Mouse (Mus musculus) layer of hippocampus, postnatal 36 days (tissue): ENCODE results near the gene Tm4sf4. TPM values are rescaled to one million over a fixed set of nuclear protein-coding genes. Genes with fewer than 3 reads are reported as not detected.
A peak's percentile ranks its signal among the peaks of the same experiment; 100 is the strongest.

Experiments
- DNase-seq, 2 experiments: peaks; one replicate each; pipeline ENCODE4 v3.0.0; 2022
- total RNA-seq, 2 experiments: library from RNA; stranded (reverse); gene quantifications; 2 replicates each; pipeline ENCODE4 v1.2.3; 2021

Tm4sf4 gene
- total RNA-seq, result not detected

- no peak for DNase-seq
Measured at GRCm38 (mm10) chr3:57425089-57425730, at the start of gene Tm4sf4. Tm4sf4 (plus strand) TSS chr3:57425314.

GRCm38 (mm10) chr3:57386423-57386822, 38.7 kb upstream of the Tm4sf4 start:
- DNase-seq, result no peak

GRCm38 (mm10) chr3:57386895-57387294, 38.2 kb upstream of the Tm4sf4 start:
- no peak for DNase-seq

- DNase-seq, result no peak
Measured at GRCm38 (mm10) chr3:57387593-57387992, 37.5 kb upstream of the Tm4sf4 start.

GRCm38 (mm10) chr3:57411535-57411934, 13.6 kb upstream of the Tm4sf4 start:
- DNase-seq, result no peak

- no peak for DNase-seq
Measured at GRCm38 (mm10) chr3:57420233-57420632, 4.9 kb upstream of the Tm4sf4 start.

GRCm38 (mm10) chr3:57420660-57421059, 4.5 kb upstream of the Tm4sf4 start:
- no peak for DNase-seq

- no peak for DNase-seq
Measured at GRCm38 (mm10) chr3:57426351-57426750, 1.2 kb downstream of the Tm4sf4 start.

- no peak for DNase-seq
Measured at GRCm38 (mm10) chr3:57428682-57429464, 3.8 kb downstream of the Tm4sf4 start.

GRCm38 (mm10) chr3:57429486-57429885, 4.4 kb downstream of the Tm4sf4 start:
- DNase-seq, result no peak

- no peak for DNase-seq
Measured at GRCm38 (mm10) chr3:57431706-57432105, 6.6 kb downstream of the Tm4sf4 start.

- DNase-seq, result no peak
Measured at GRCm38 (mm10) chr3:57435364-57435763, 10.2 kb downstream of the Tm4sf4 start.

GRCm38 (mm10) chr3:57440956-57441355, 15.8 kb downstream of the Tm4sf4 start:
- DNase-seq, result no peak

GRCm38 (mm10) chr3:57445706-57446105, 20.6 kb downstream of the Tm4sf4 start:
- DNase-seq, result no peak

GRCm38 (mm10) chr3:57447889-57448288, 22.8 kb downstream of the Tm4sf4 start:
- DNase-seq, result no peak

- peak; percentile 35 to 37 for DNase-seq
Measured at GRCm38 (mm10) chr3:57448445-57448844, 23.3 kb downstream of the Tm4sf4 start.

GRCm38 (mm10) chr3:57458652-57459051, 33.5 kb downstream of the Tm4sf4 start:
- DNase-seq, result no peak

- no peak for DNase-seq
Measured at GRCm38 (mm10) chr3:57463302-57463701, 38.2 kb downstream of the Tm4sf4 start.

- no peak for DNase-seq
Measured at GRCm38 (mm10) chr3:57466289-57466688, 41.2 kb downstream of the Tm4sf4 start.

GRCm38 (mm10) chr3:57469325-57469724, 44.2 kb downstream of the Tm4sf4 start:
- DNase-seq, result no peak

- no peak for DNase-seq
Measured at GRCm38 (mm10) chr3:57470326-57470725, 45.2 kb downstream of the Tm4sf4 start.

- DNase-seq, result peak in 1 of 2 experiments; percentile 28
Measured at GRCm38 (mm10) chr3:57470981-57471601, 46.0 kb downstream of the Tm4sf4 start.

- DNase-seq, result peak in 1 of 2 experiments; percentile 16
Measured at GRCm38 (mm10) chr3:57472407-57472806, 47.3 kb downstream of the Tm4sf4 start.

- DNase-seq, result no peak
Measured at GRCm38 (mm10) chr3:57474421-57474820, 49.3 kb downstream of the Tm4sf4 start.
